Mouse (Mus musculus) liver, embryonic 14.5 days (tissue): ENCODE data around the gene Lamp1. TPM values are rescaled to one million over a fixed set of nuclear protein-coding genes. Genes with fewer than 3 reads are reported as not detected.

ENCODE experiments used
- ATAC-seq: fragments of 200-750 bp; cut with Nextera tagmentation; 2 replicates; pipeline ENCODE4 v1.8.0; 2017; ENCODE audit warnings: moderate number of reproducible peaks, mild to moderate bottlenecking, moderate library complexity; ENCODE audit not compliant: insufficient read depth
- DNase-seq, 3 experiments: peaks; one replicate each; pipeline ENCODE4 v3.0.0-alpha.2; 2012 to 2013; ENCODE audit warnings: low read depth in 3 of 3, low spot score in 3 of 3
- H3K27ac ChIP-seq: fragments of 300-500 bp; sonication (generic); 2 replicates; pipeline ENCODE4 v1.5.1; 2014; ENCODE audit warnings: moderate library complexity, mild to moderate bottlenecking, control low read depth, inconsistent platforms
- H3K27me3 ChIP-seq: fragments of 300-500 bp; sonication (generic); 2 replicates; pipeline ENCODE4 v1.6.1; 2014; ENCODE audit warnings: mild to moderate bottlenecking, low read length, moderate library complexity; ENCODE audit not compliant: control insufficient read depth, insufficient read depth
- H3K36me3 ChIP-seq: fragments of 300-500 bp; sonication (generic); replicated peaks from 2 replicates; pipeline ENCODE4 v1.6.1; 2014; ENCODE audit warnings: low read depth; ENCODE audit not compliant: control insufficient read depth, insufficient read depth
- H3K4me1 ChIP-seq, 2 experiments: fragments of 200-500 bp in 1 of 2; fragments of 300-500 bp in 1 of 2; sonication (generic) in 1 of 2; replicated peaks; 2 replicates each; pipeline ENCODE4 v1.6.1; 2012 to 2014; ENCODE audit warnings: antibody characterized with exemption in 1 of 2, inconsistent platforms in 1 of 2, low read length in 1 of 2; ENCODE audit not compliant: control insufficient read depth in 2 of 2, insufficient read depth in 2 of 2
- H3K4me2 ChIP-seq: fragments of 300-500 bp; sonication (generic); 2 replicates; pipeline ENCODE4 v1.6.1; 2014; ENCODE audit warnings: low read depth, mild to moderate bottlenecking, control low read depth, moderate library complexity
- H3K4me3 ChIP-seq, 2 experiments: fragments of 200-500 bp in 1 of 2; fragments of 300-500 bp in 1 of 2; sonication (generic) in 1 of 2; 2 replicates each; pipeline ENCODE4 v1.5.1; 2012 to 2014; ENCODE audit warnings: low read depth in 2 of 2, low read length in 2 of 2, mild to moderate bottlenecking in 2 of 2, control low read depth in 1 of 2, inconsistent platforms in 1 of 2, moderate library complexity in 1 of 2; ENCODE audit not compliant: insufficient read depth in 1 of 2
- H3K9ac ChIP-seq: fragments of 300-500 bp; sonication (generic); replicated peaks from 2 replicates; pipeline ENCODE4 v1.6.1; 2014; ENCODE audit warnings: mild to moderate bottlenecking, control low read depth, moderate library complexity
- H3K9me3 ChIP-seq: fragments of 300-500 bp; sonication (generic); 2 replicates; pipeline ENCODE4 v1.6.1; 2016; ENCODE audit warnings: low read length, mixed read lengths; ENCODE audit not compliant: control insufficient read depth
- CTCF ChIP-seq: IDR thresholded peaks from 2 replicates; pipeline ENCODE4 v1.5.1; 2016; ENCODE audit warnings: antibody characterized with exemption, low read depth, control low read depth
- EP300 ChIP-seq: IDR thresholded peaks from 2 replicates; pipeline ENCODE4 v1.6.1; 2016; ENCODE audit warnings: antibody characterized with exemption, low read depth
- WGBS: fragments of 180-500 bp; shearing (Covaris S2); extraction: QIAGEN DNeasy Blood & Tissue Kit; methylation state at CpG from one replicate; pipeline ENCODE4 v1.1.7; 2014; ENCODE audit not compliant: insufficient replicate concordance; 5-methylcytosine and 5-hydroxymethylcytosine counted together
- polyA plus RNA-seq, 2 experiments: library from polyadenylated mRNA; depleted of rRNA in 1 of 2; stranded (reverse) in 1 of 2; unstranded in 1 of 2; fragments of >200 nt; fragmentation: Nextera tagmentation in 1 of 2; extraction: Ambion mirVana in 1 of 2; gene quantifications; 2 replicates each; pipeline versions ENCODE4 v1.2.1 to v1.2.3; 2012 to 2014

Lamp1 gene
- polyA plus RNA-seq, 2 experiments = 137 to 178 TPM

GRCm38 (mm10) chr8:13174305-13174704, 15.3 kb downstream of the Lamp1 start:
- TF ChIP-seq CTCF (no peak), EP300 (no peak)
- Histone ChIP-seq H3K4me2 (no peak overlapping the region), H3K9me3 (no peaks in the 10 kb centered on the region), H3K4me1 (no peaks in the 10 kb centered on the region), H3K36me3 (peaks cover 70% of the 10 kb centered on the region), H3K9ac (no peak overlapping the region), H3K27ac (no peak overlapping the region), H3K4me3 (no peak overlapping the region), H3K27me3 (no peaks in the 10 kb centered on the region)
- 67% methylated on average over 4 of the region's 4 CpGs for WGBS
- DNase-seq (no peak), ATAC-seq (no peak)

GRCm38 (mm10) chr8:13174811-13175210, 15.8 kb downstream of the Lamp1 start:
- no peak for DNase-seq
- H3K27ac ChIP-seq = no peak overlapping the region
- H3K9me3 ChIP-seq = no peaks in the 10 kb centered on the region
- H3K9ac ChIP-seq = no peak overlapping the region
- H3K36me3 ChIP-seq = peaks cover 65% of the 10 kb centered on the region
- WGBS = 70% methylated on average over 4 of the region's 4 CpGs
- H3K4me3 ChIP-seq = no peak overlapping the region
- H3K27me3 ChIP-seq = no peaks in the 10 kb centered on the region
- H3K4me2 ChIP-seq = no peak overlapping the region
- ATAC-seq = no peak
- TF ChIP-seq EP300 (no peak), CTCF (no peak)
- no peaks in the 10 kb centered on the region for H3K4me1 ChIP-seq

GRCm38 (mm10) chr8:13175650-13176049, 16.7 kb downstream of the Lamp1 start:
- Histone ChIP-seq H3K27ac (no peak overlapping the region), H3K9me3 (no peaks in the 10 kb centered on the region), H3K4me3 (no peak overlapping the region), H3K9ac (no peak overlapping the region), H3K4me2 (no peak overlapping the region), H3K36me3 (peaks cover 60% of the 10 kb centered on the region), H3K27me3 (no peaks in the 10 kb centered on the region), H3K4me1 (no peaks in the 10 kb centered on the region)
- no peak for DNase-seq
- 76% methylated on average over 1 of the region's 1 CpGs for WGBS
- TF ChIP-seq CTCF = no peak
- no peak for TF ChIP-seq EP300
- ATAC-seq = no peak

GRCm38 (mm10) chr8:13177173-13177852, 18.4 kb downstream of the Lamp1 start:
- no peak overlapping the region for H3K27ac ChIP-seq
- H3K36me3 ChIP-seq = peaks cover 47% of the 10 kb centered on the region
- H3K9ac ChIP-seq = no peak overlapping the region
- WGBS = 79% methylated on average over 7 of the region's 7 CpGs
- H3K27me3 ChIP-seq = no peaks in the 10 kb centered on the region
- H3K4me2 ChIP-seq = no peak overlapping the region
- no peak for ATAC-seq
- H3K4me1 ChIP-seq = peaks cover 0 to 5% of the 10 kb centered on the region in 2 experiments; a peak in 1 of 4 replicates
- H3K4me3 ChIP-seq = no peak overlapping the region
- no peaks in the 10 kb centered on the region for H3K9me3 ChIP-seq
- TF ChIP-seq EP300 (no peak), CTCF (no peak)
- DNase-seq = no peak

- H3K36me3 ChIP-seq = peaks cover 39% of the 10 kb centered on the region
These were observed 19.2 kb downstream of the Lamp1 start for GRCm38 (mm10) chr8:13178137-13178536.

More at GRCm38 (mm10) chr8:13178137-13178536, 19.2 kb downstream of the Lamp1 start:
- TF ChIP-seq CTCF = no peak
- TF ChIP-seq EP300 = no peak
- no peak overlapping the region for H3K4me3 ChIP-seq
- peaks cover 0 to 5% of the 10 kb centered on the region in 2 experiments; a peak in 1 of 4 replicates for H3K4me1 ChIP-seq
- H3K4me2 ChIP-seq = no peak overlapping the region
- no peak for DNase-seq
- 75% methylated on average over 5 of the region's 5 CpGs for WGBS
- no peak overlapping the region for H3K9ac ChIP-seq
- no peak overlapping the region for H3K27ac ChIP-seq
- H3K27me3 ChIP-seq = no peaks in the 10 kb centered on the region
- no peak for ATAC-seq
- H3K9me3 ChIP-seq = no peaks in the 10 kb centered on the region
